Mouse (Mus musculus): ENCODE data around the gene Rlbp1. TPM values are rescaled to one million over a fixed set of nuclear protein-coding genes. Genes with fewer than 3 reads are reported as not detected.

The Rlbp1 gene
- polyA plus RNA-seq, 1 experiment from 2014 or later: 29.2 TPM

- no peak overlapping the region for H3K4me3 ChIP-seq (ENCODE audit: low read length)
- 81% methylated on average over 8 of the region's 8 CpGs for WGBS
- H3K36me3 ChIP-seq (ENCODE audit: control insufficient read depth, insufficient read depth, low read length): peaks cover 34% of the 10 kb centered on the region
- no peak overlapping the region for H3K9ac ChIP-seq (ENCODE audit: low read depth, low read length)
- H3K4me1 ChIP-seq (ENCODE audit: control insufficient read depth, insufficient read depth, low read depth, low read length): peaks cover 3% of the 10 kb centered on the region; the same call in 1 of the 2 replicates
- ATAC-seq: no peak
- no peaks in the 10 kb centered on the region for H3K9me3 ChIP-seq (ENCODE audit: control insufficient read depth, low read length)
- H3K27me3 ChIP-seq (replicated peaks; ENCODE audit: control insufficient read depth, insufficient read depth, low read length): no peaks in the 10 kb centered on the region
- no peak overlapping the region for H3K4me2 ChIP-seq (ENCODE audit: low read length)
- no peak overlapping the region for H3K27ac ChIP-seq (ENCODE audit: low read depth, low read length)
These were observed 40.2 kb downstream of the Rlbp1 start for GRCm38 (mm10) chr7:79346555-79347075.

- 61% methylated on average over 4 of the region's 4 CpGs for WGBS
- Histone ChIP-seq H3K36me3 (ENCODE audit: control insufficient read depth, insufficient read depth, low read length) (peaks cover 31% of the 10 kb centered on the region), H3K4me3 (ENCODE audit: low read length) (no peak overlapping the region), H3K27me3 (replicated peaks; ENCODE audit: control insufficient read depth, insufficient read depth, low read length) (no peaks in the 10 kb centered on the region), H3K27ac (ENCODE audit: low read depth, low read length) (no peak overlapping the region), H3K9me3 (ENCODE audit: control insufficient read depth, low read length) (no peaks in the 10 kb centered on the region), H3K9ac (ENCODE audit: low read depth, low read length) (no peak overlapping the region), H3K4me1 (ENCODE audit: control insufficient read depth, insufficient read depth, low read depth, low read length) (peaks cover 3% of the 10 kb centered on the region; the same call in 1 of the 2 replicates), H3K4me2 (ENCODE audit: low read length) (no peak overlapping the region)
- ATAC-seq: no peak
These were observed 40.9 kb downstream of the Rlbp1 start for GRCm38 (mm10) chr7:79345902-79346301.

DNA sequence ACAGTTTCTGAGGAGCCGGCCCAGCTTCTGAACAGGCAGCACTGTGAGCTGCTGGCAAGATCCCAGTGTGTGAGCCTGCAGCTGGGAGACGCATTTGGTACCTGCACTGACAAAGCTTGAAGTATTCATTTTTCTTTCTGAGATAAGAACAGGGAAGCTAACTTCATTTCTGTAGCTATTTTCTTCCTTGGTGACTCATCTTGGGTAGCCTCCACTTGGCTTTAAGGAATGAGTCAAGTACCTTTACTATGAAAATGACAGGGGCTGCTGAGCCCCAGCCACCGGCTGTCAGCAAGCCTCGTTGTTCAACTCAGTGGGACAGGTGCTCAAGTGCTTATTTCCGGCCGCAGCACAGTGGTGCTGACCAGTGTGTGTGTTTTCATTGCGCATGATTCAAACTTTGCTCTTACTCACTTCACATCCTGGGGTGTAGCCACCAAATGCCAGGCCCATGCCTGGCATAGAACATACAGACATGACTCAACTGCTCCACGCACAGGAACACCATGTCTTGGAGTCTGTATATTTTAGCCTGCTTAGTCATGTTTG, 50.4 kb downstream of the Rlbp1 start:
- Histone ChIP-seq H3K27me3 (replicated peaks; ENCODE audit: control insufficient read depth, insufficient read depth, low read length) (no peaks in the 10 kb centered on the region), H3K27ac (ENCODE audit: low read depth, low read length) (no peak overlapping the region), H3K4me3 (ENCODE audit: low read length) (no peak overlapping the region), H3K9me3 (ENCODE audit: control insufficient read depth, low read length) (no peaks in the 10 kb centered on the region), H3K4me1 (ENCODE audit: control insufficient read depth, insufficient read depth, low read depth, low read length) (no peaks in the 10 kb centered on the region), H3K36me3 (ENCODE audit: control insufficient read depth, insufficient read depth, low read length) (no peaks in the 10 kb centered on the region), H3K4me2 (ENCODE audit: low read length) (no peak overlapping the region), H3K9ac (ENCODE audit: low read depth, low read length) (no peak overlapping the region)
- ATAC-seq: no peak
- WGBS: 91% methylated on average over 8 of the region's 8 CpGs

- 75% methylated on average over 3 of the region's 3 CpGs for WGBS
- Histone ChIP-seq H3K4me3 (ENCODE audit: low read length) (no peak overlapping the region), H3K27ac (ENCODE audit: low read depth, low read length) (no peak overlapping the region), H3K9me3 (ENCODE audit: control insufficient read depth, low read length) (no peaks in the 10 kb centered on the region), H3K27me3 (replicated peaks; ENCODE audit: control insufficient read depth, insufficient read depth, low read length) (no peaks in the 10 kb centered on the region), H3K4me1 (ENCODE audit: control insufficient read depth, insufficient read depth, low read depth, low read length) (no peaks in the 10 kb centered on the region), H3K9ac (ENCODE audit: low read depth, low read length) (no peak overlapping the region), H3K36me3 (ENCODE audit: control insufficient read depth, insufficient read depth, low read length) (0 out of 2 replicates have a peak, but pooled peaks cover 3% of the 10 kb centered on the region), H3K4me2 (ENCODE audit: low read length) (no peak overlapping the region)
- ATAC-seq: no peak
These were observed 53.4 kb downstream of the Rlbp1 start for GRCm38 (mm10) chr7:79333419-79333818.

GRCm38 (mm10) chr7:79331197-79331596, 55.7 kb downstream of the Rlbp1 start:
- H3K9ac ChIP-seq (ENCODE audit: low read depth, low read length): no peak overlapping the region
- WGBS: 27% methylated on average over 10 of the region's 10 CpGs
- H3K27me3 ChIP-seq (replicated peaks; ENCODE audit: control insufficient read depth, insufficient read depth, low read length): no peaks in the 10 kb centered on the region
- ATAC-seq: no peak
- H3K27ac ChIP-seq (ENCODE audit: low read depth, low read length): no peak overlapping the region
- peaks cover 9% of the 10 kb centered on the region; the same call in 1 of the 2 replicates for H3K36me3 ChIP-seq (ENCODE audit: control insufficient read depth, insufficient read depth, low read length)
- H3K9me3 ChIP-seq (ENCODE audit: control insufficient read depth, low read length): no peaks in the 10 kb centered on the region
- no peak overlapping the region for H3K4me2 ChIP-seq (ENCODE audit: low read length)
- H3K4me3 ChIP-seq (ENCODE audit: low read length): no peak overlapping the region
- H3K4me1 ChIP-seq (ENCODE audit: control insufficient read depth, insufficient read depth, low read depth, low read length): no peaks in the 10 kb centered on the region

GRCm38 (mm10) chr7:79328769-79329168, 58.1 kb downstream of the Rlbp1 start:
- Histone ChIP-seq H3K27me3 (replicated peaks; ENCODE audit: control insufficient read depth, insufficient read depth, low read length) (no peaks in the 10 kb centered on the region), H3K4me1 (ENCODE audit: control insufficient read depth, insufficient read depth, low read depth, low read length) (no peaks in the 10 kb centered on the region), H3K9me3 (ENCODE audit: control insufficient read depth, low read length) (no peaks in the 10 kb centered on the region), H3K4me2 (ENCODE audit: low read length) (no peak overlapping the region), H3K4me3 (ENCODE audit: low read length) (no peak overlapping the region), H3K9ac (ENCODE audit: low read depth, low read length) (no peak overlapping the region), H3K36me3 (ENCODE audit: control insufficient read depth, insufficient read depth, low read length) (peaks cover 20% of the 10 kb centered on the region), H3K27ac (ENCODE audit: low read depth, low read length) (no peak overlapping the region)
- WGBS: 88% methylated on average over 5 of the region's 5 CpGs
- ATAC-seq: no peak

Other genes with a start within 250 kb of the Rlbp1 start
- gene Mfge8, start 238.0 kb downstream of the Rlbp1 start, polyA plus RNA-seq (2015; fragmentation: Nextera tagmentation; extraction: Ambion mirVana): 281 and 351 TPM in 2 replicates
- gene Abhd2, start 113.8 kb downstream of the Rlbp1 start, polyA plus RNA-seq (2015; fragmentation: Nextera tagmentation; extraction: Ambion mirVana): 16.3 and 21.4 TPM in 2 replicates
- 2.4 and 2.7 TPM in 2 replicates for gene Fanci, start 4.9 kb upstream of the Rlbp1 start, polyA plus RNA-seq (2015; fragmentation: Nextera tagmentation; extraction: Ambion mirVana)
- gene Polg, start 79.3 kb upstream of the Rlbp1 start, polyA plus RNA-seq (2015; fragmentation: Nextera tagmentation; extraction: Ambion mirVana): 24.2 and 26.4 TPM in 2 replicates
- gene Rhcg, start 230.6 kb upstream of the Rlbp1 start, polyA plus RNA-seq (2015; fragmentation: Nextera tagmentation; extraction: Ambion mirVana): 5.5 and 5.7 TPM in 2 replicates

Data from hindbrain, embryonic 16.5 days (tissue).